Mouse (Mus musculus) hindbrain, embryonic 14.5 days (tissue): ENCODE measurements around the gene Fgf9. TPM values are rescaled to one million over a fixed set of nuclear protein-coding genes. Genes with fewer than 3 reads are reported as not detected.

Source experiments
- ATAC-seq: fragments of 200-750 bp; cut with Nextera tagmentation; 2 replicates; pipeline ENCODE4 v1.8.0; 2017; ENCODE audit warnings: moderate number of reproducible peaks, mild to moderate bottlenecking, moderate TSS enrichment, moderate library complexity; ENCODE audit not compliant: low FRiP score
- DNase-seq: peaks from one replicate; pipeline ENCODE4 v3.0.0-alpha.2; 2015; ENCODE audit warnings: low spot score
- H3K27ac ChIP-seq: fragments of 300-500 bp; sonication (generic); 2 replicates; pipeline ENCODE4 v1.5.1; 2014; ENCODE audit warnings: mild to moderate bottlenecking, moderate library complexity
- H3K27me3 ChIP-seq: fragments of 300-500 bp; sonication (generic); 2 replicates; pipeline ENCODE4 v1.6.1; 2014; ENCODE audit warnings: mild to moderate bottlenecking, low read length, mixed read lengths; ENCODE audit not compliant: control insufficient read depth, insufficient read depth
- H3K36me3 ChIP-seq: fragments of 300-500 bp; sonication (generic); replicated peaks from 2 replicates; pipeline ENCODE4 v1.6.1; 2014; ENCODE audit not compliant: control insufficient read depth, insufficient read depth
- H3K4me1 ChIP-seq: fragments of 300-500 bp; sonication (generic); replicated peaks from 2 replicates; pipeline ENCODE4 v1.6.1; 2014; ENCODE audit warnings: antibody characterized with exemption, low read length, mixed read lengths; ENCODE audit not compliant: control insufficient read depth, insufficient read depth
- H3K4me2 ChIP-seq: fragments of 300-500 bp; sonication (generic); replicated peaks from 2 replicates; pipeline ENCODE4 v1.6.1; 2014; ENCODE audit warnings: mild to moderate bottlenecking, moderate library complexity
- H3K4me3 ChIP-seq: fragments of 300-500 bp; sonication (generic); replicated peaks from 2 replicates; pipeline ENCODE4 v1.5.1; 2014; ENCODE audit warnings: mild to moderate bottlenecking, low read length
- H3K9ac ChIP-seq: fragments of 300-500 bp; sonication (generic); 2 replicates; pipeline ENCODE4 v1.6.1; 2014
- H3K9me3 ChIP-seq: fragments of 300-500 bp; sonication (generic); 2 replicates; pipeline ENCODE4 v1.6.1; 2016; ENCODE audit warnings: low read length; ENCODE audit not compliant: control insufficient read depth
- WGBS: fragments of 180-500 bp; shearing (Covaris S2); extraction: QIAGEN DNeasy Blood & Tissue Kit; methylation state at CpG from one replicate; pipeline ENCODE4 v1.1.7; 2014; 5-methylcytosine and 5-hydroxymethylcytosine counted together
- polyA plus RNA-seq: library from polyadenylated mRNA; unstranded; fragments of >200 nt; fragmentation: Nextera tagmentation; extraction: Ambion mirVana; gene quantifications from 2 replicates; pipeline ENCODE4 v1.2.1, GENCODE M21; 2014

The Fgf9 gene
- polyA plus RNA-seq, 1 experiment from 2014 or later, result 18.4 TPM

- Histone ChIP-seq H3K36me3 (no peaks in the 10 kb centered on the region), H3K27ac (no peak overlapping the region), H3K9me3 (no peaks in the 10 kb centered on the region), H3K4me3 (no peak overlapping the region), H3K4me2 (no peak overlapping the region), H3K9ac (no peak overlapping the region), H3K27me3 (no peaks in the 10 kb centered on the region), H3K4me1 (no peaks in the 10 kb centered on the region)
- 84% methylated on average over 10 of the region's 10 CpGs for WGBS
- DNase-seq (no peak), ATAC-seq (no peak)
Observed at GRCm38 (mm10) chr14:58111562-58111961, 41.2 kb downstream of the Fgf9 start.

GRCm38 (mm10) chr14:58112341-58112740 is 42.0 kb downstream of the Fgf9 start:
- no peak for DNase-seq
- Histone ChIP-seq H3K27ac (no peak overlapping the region), H3K4me1 (no peaks in the 10 kb centered on the region), H3K27me3 (no peaks in the 10 kb centered on the region), H3K9ac (no peak overlapping the region), H3K4me2 (no peak overlapping the region), H3K4me3 (no peak overlapping the region), H3K36me3 (no peaks in the 10 kb centered on the region), H3K9me3 (no peaks in the 10 kb centered on the region)
- ATAC-seq, result no peak
- WGBS, result 66% methylated on average over 3 of the region's 3 CpGs

GRCm38 (mm10) chr14:58113180-58113579 is 42.8 kb downstream of the Fgf9 start:
- H3K9me3 ChIP-seq, result no peaks in the 10 kb centered on the region
- no peak overlapping the region for H3K4me3 ChIP-seq
- H3K9ac ChIP-seq, result no peak overlapping the region
- no peak overlapping the region for H3K27ac ChIP-seq
- H3K27me3 ChIP-seq, result no peaks in the 10 kb centered on the region
- DNase-seq (no peak), ATAC-seq (no peak)
- no peaks in the 10 kb centered on the region for H3K4me1 ChIP-seq
- no peak overlapping the region for H3K4me2 ChIP-seq
- H3K36me3 ChIP-seq, result no peaks in the 10 kb centered on the region
- WGBS, result 45% methylated on average over 6 of the region's 6 CpGs

- Histone ChIP-seq H3K4me2 (no peak overlapping the region), H3K4me1 (no peaks in the 10 kb centered on the region), H3K4me3 (no peak overlapping the region), H3K27ac (no peak overlapping the region), H3K9me3 (no peaks in the 10 kb centered on the region), H3K9ac (no peak overlapping the region), H3K36me3 (no peaks in the 10 kb centered on the region), H3K27me3 (no peaks in the 10 kb centered on the region)
- WGBS, result 81% methylated on average over 2 of the region's 2 CpGs
- no peak for ATAC-seq
- DNase-seq, result no peak
Observed at GRCm38 (mm10) chr14:58114146-58114545, 43.8 kb downstream of the Fgf9 start.

- Histone ChIP-seq H3K4me3 (no peak overlapping the region), H3K4me1 (no peaks in the 10 kb centered on the region), H3K9me3 (no peaks in the 10 kb centered on the region), H3K27me3 (no peaks in the 10 kb centered on the region), H3K4me2 (no peak overlapping the region), H3K9ac (no peak overlapping the region), H3K36me3 (no peaks in the 10 kb centered on the region), H3K27ac (no peak overlapping the region)
- no peak for ATAC-seq
- no peak for DNase-seq
Observed at GRCm38 (mm10) chr14:58124625-58125024, 54.3 kb downstream of the Fgf9 start.

GRCm38 (mm10) chr14:58126508-58126907 is 56.2 kb downstream of the Fgf9 start:
- Histone ChIP-seq H3K4me1 (no peaks in the 10 kb centered on the region), H3K27me3 (no peaks in the 10 kb centered on the region), H3K9ac (no peak overlapping the region), H3K36me3 (no peaks in the 10 kb centered on the region), H3K4me3 (no peak overlapping the region), H3K27ac (no peak overlapping the region), H3K9me3 (no peaks in the 10 kb centered on the region), H3K4me2 (no peak overlapping the region)
- 91% methylated on average over 10 of the region's 10 CpGs for WGBS
- DNase-seq (no peak), ATAC-seq (no peak)

- no peaks in the 10 kb centered on the region for H3K36me3 ChIP-seq
- no peaks in the 10 kb centered on the region for H3K9me3 ChIP-seq
- H3K4me1 ChIP-seq, result no peaks in the 10 kb centered on the region
- no peaks in the 10 kb centered on the region for H3K27me3 ChIP-seq
- ATAC-seq (no peak), DNase-seq (no peak)
- H3K4me2 ChIP-seq, result no peak overlapping the region
- H3K4me3 ChIP-seq, result no peak overlapping the region
- whole genome bisulfite sequencing, result 83% methylated on average over 1 of the region's 1 CpGs
- H3K27ac ChIP-seq, result no peak overlapping the region
- no peak overlapping the region for H3K9ac ChIP-seq
Observed at GRCm38 (mm10) chr14:58139506-58140055, 69.2 kb downstream of the Fgf9 start.

- WGBS, result 46% methylated on average over 23 of the region's 23 CpGs
- peak overlapping the region; percentile 34 for H3K4me2 ChIP-seq
- DNase-seq (no peak), ATAC-seq (0 out of 2 replicates have a peak, but pooled peaks have one; percentile 31)
- no peaks in the 10 kb centered on the region for H3K9me3 ChIP-seq
- peaks cover 8% of the 10 kb centered on the region; the same call in 1 of the 2 replicates for H3K4me1 ChIP-seq
- H3K27ac ChIP-seq, result 0 out of 2 replicates have a peak overlapping the region, but pooled peaks have one; percentile 3
- no peak overlapping the region; the same call in 1 of the 2 replicates for H3K4me3 ChIP-seq
- no peaks in the 10 kb centered on the region for H3K27me3 ChIP-seq
- no peaks in the 10 kb centered on the region for H3K36me3 ChIP-seq
- no peak overlapping the region for H3K9ac ChIP-seq
Observed at GRCm38 (mm10) chr14:58149637-58150470, 79.5 kb downstream of the Fgf9 start.

- Histone ChIP-seq H3K4me1 (peaks cover 8% of the 10 kb centered on the region; the same call in 1 of the 2 replicates), H3K9me3 (no peaks in the 10 kb centered on the region), H3K4me2 (peak overlapping the region; percentile 34; the same call in 1 of the 2 replicates), H3K27me3 (no peaks in the 10 kb centered on the region), H3K9ac (no peak overlapping the region), H3K27ac (no peak overlapping the region), H3K4me3 (no peak overlapping the region), H3K36me3 (no peaks in the 10 kb centered on the region)
- WGBS, result 70% methylated on average over 13 of the region's 13 CpGs
- no peak for DNase-seq
- no peak for ATAC-seq
Observed at GRCm38 (mm10) chr14:58150471-58150855, 80.1 kb downstream of the Fgf9 start.
